Mouse (Mus musculus) megakaryocyte progenitor cell, adult 5-6 weeks (primary cell): ENCODE measurements around the gene 1700037H04Rik. TPM values are rescaled to one million over a fixed set of nuclear protein-coding genes. Genes with fewer than 3 reads are reported as not detected.
A peak's percentile ranks its signal among the peaks of the same experiment; 100 is the strongest.

Source experiments
- ATAC-seq: replicated peaks from 2 replicates; pipeline ENCODE4 v1.8.0; 2016; ENCODE audit warnings: mild to moderate bottlenecking, moderate TSS enrichment, inconsistent platforms; ENCODE audit not compliant: poor library complexity
- total RNA-seq, 2 experiments: library from RNA; stranded (forward) in 1 of 2; stranded (reverse) in 1 of 2; fragments of 157-497, 149-512 nt in 1 of 2; fragments of 200-1000 nt in 1 of 2; gene quantifications; 2 replicates each; pipeline versions ENCODE4 v1.2.3 to v1.2.4; 2015 to 2017

Gene 1700037H04Rik
- total RNA-seq (2015) (85.1 and 90.4 TPM in 2 replicates), total RNA-seq (2017) (34.9 and 39.5 TPM in 2 replicates)

- ATAC-seq: peak; percentile 93
These were observed at the start of gene 1700037H04Rik for GRCm38 (mm10) chr2:131159938-131160581. TSS of gene 1700037H04Rik (minus strand) at chr2:131160081.

GRCm38 (mm10) chr2:131209125-131209795, 49.4 kb upstream of the 1700037H04Rik start:
- peak; percentile 36 for ATAC-seq

- no peak for ATAC-seq
These were observed 48.5 kb upstream of the 1700037H04Rik start for GRCm38 (mm10) chr2:131208356-131208755.

- no peak for ATAC-seq
These were observed 46.9 kb upstream of the 1700037H04Rik start, which contains the start of gene Ap5s1 for GRCm38 (mm10) chr2:131206778-131207177. TSS of gene Ap5s1 (plus strand) at chr2:131207078.

- peak; percentile 53 for ATAC-seq
These were observed 45.8 kb upstream of the 1700037H04Rik start for GRCm38 (mm10) chr2:131205521-131206182.

- peak; percentile 30 for ATAC-seq
These were observed 44.6 kb upstream of the 1700037H04Rik start for GRCm38 (mm10) chr2:131204410-131204981.

- ATAC-seq: no peak
These were observed 44.0 kb upstream of the 1700037H04Rik start for GRCm38 (mm10) chr2:131203816-131204409.

GRCm38 (mm10) chr2:131201262-131201661, 41.4 kb upstream of the 1700037H04Rik start:
- no peak for ATAC-seq

- ATAC-seq: no peak
These were observed 40.8 kb upstream of the 1700037H04Rik start for GRCm38 (mm10) chr2:131200710-131201109.

- peak; percentile 84 for ATAC-seq
These were observed 36.9 kb upstream of the 1700037H04Rik start for GRCm38 (mm10) chr2:131196606-131197316.

GRCm38 (mm10) chr2:131191005-131191390, 31.1 kb upstream of the 1700037H04Rik start:
- ATAC-seq: no peak

- ATAC-seq: no peak
These were observed 30.6 kb upstream of the 1700037H04Rik start for GRCm38 (mm10) chr2:131190344-131191004.

- 0 out of 2 replicates have a peak, but pooled peaks have one; percentile 8 for ATAC-seq
These were observed 29.8 kb upstream of the 1700037H04Rik start for GRCm38 (mm10) chr2:131189521-131190309.

- ATAC-seq: no peak
These were observed 28.4 kb upstream of the 1700037H04Rik start for GRCm38 (mm10) chr2:131188311-131188710.

- no peak for ATAC-seq
These were observed 27.7 kb upstream of the 1700037H04Rik start for GRCm38 (mm10) chr2:131187602-131187922.

- ATAC-seq: peak; percentile 89
These were observed 27.1 kb upstream of the 1700037H04Rik start, which contains the start of the genes Cdc25b and Spef1 for GRCm38 (mm10) chr2:131186771-131187601. TSS of gene Cdc25b (plus strand) at chr2:131186949. TSS of gene Spef1 (minus strand) at chr2:131187282.

- ATAC-seq: no peak
These were observed 26.5 kb upstream of the 1700037H04Rik start for GRCm38 (mm10) chr2:131186343-131186742.

- ATAC-seq: peak; percentile 68
These were observed 20.2 kb upstream of the 1700037H04Rik start, which contains the start of gene Cenpb for GRCm38 (mm10) chr2:131179990-131180587. TSS of gene Cenpb (minus strand) at chr2:131180067.
